ENCODE assay signal across 9 mouse cellular contexts in the genomic region with DNA sequence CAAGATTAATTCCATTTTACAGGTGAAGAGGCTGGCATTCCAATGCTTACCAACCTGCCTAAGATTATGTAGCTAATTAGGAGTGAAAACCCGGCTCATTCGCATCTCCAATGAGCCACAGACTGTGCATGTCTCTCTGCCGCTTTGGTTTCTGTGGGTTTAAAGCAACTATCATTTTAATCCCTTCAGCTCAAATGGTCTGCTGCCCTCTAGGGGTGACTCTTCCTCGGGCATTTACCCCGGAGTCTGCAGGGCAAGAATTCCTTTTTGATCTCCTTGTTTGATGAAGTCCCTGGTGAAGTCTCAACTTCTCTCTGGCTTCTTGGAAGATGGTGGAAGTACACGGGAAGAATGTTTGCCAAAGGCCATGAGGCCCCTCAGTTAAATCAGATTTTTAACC.
A peak's percentile ranks its signal among the peaks of the same experiment; 100 is the strongest.
DNase-seq lines count a peak whose midpoint lies in the region; ATAC-seq and TF ChIP-seq lines count a peak whose summit lies in the region.
"Had no signal": no experiment of that assay in that cellular context is flagged by ENCODE, and none has a peak within 500 bp of the region (broad histone marks: within the 10 kb centered on the region; RNA-seq: fewer than 3 reads in every experiment).

No protein-coding gene starts in this region.

- 33% methylated on average over 6 of the region's 6 CpGs for WGBS in lung, embryonic 14.5 days

- H3K4me3 ChIP-seq in testis, adult 2 months (ENCODE audit: control insufficient read depth, low read depth, low read length) = no peak overlapping the region
- H3K4me3 ChIP-seq in lung, embryonic 14.5 days (ENCODE audit: low read depth, low read length) = no peak overlapping the region
- H3K4me3 ChIP-seq: heart, embryonic 13.5 days; stomach, embryonic 15.5 days had no signal

- no peaks in the 10 kb centered on the region for H3K9me3 ChIP-seq in lung, embryonic 14.5 days (ENCODE audit: low read depth, low read length)
- H3K9me3 ChIP-seq: stomach, embryonic 15.5 days had no signal

- DNase-seq in testis, postnatal 14 days (ENCODE audit: low spot score) = no peak
- peak; percentile 70 for DNase-seq in adrenal gland, postnatal 25 days
- DNase-seq in layer of hippocampus, adult 11-12 months (ENCODE audit: low spot score) = peak; percentile 85
- DNase-seq in lung, embryonic 14.5 days = peak; percentile 87
- peak; percentile 62 for DNase-seq in right cerebral cortex, postnatal 4 days

- H3K36me3 ChIP-seq in testis, adult 2 months (ENCODE audit: control insufficient read depth, insufficient read depth, low read length) = no peaks in the 10 kb centered on the region
- H3K36me3 ChIP-seq in lung, embryonic 14.5 days (ENCODE audit: insufficient read depth) = no peaks in the 10 kb centered on the region
- H3K36me3 ChIP-seq: heart, embryonic 13.5 days; stomach, embryonic 15.5 days had no signal

- no peak overlapping the region for H3K27ac ChIP-seq in testis, adult 2 months (ENCODE audit: control insufficient read depth, insufficient read depth, low read depth, low read length)
- H3K27ac ChIP-seq in lung, embryonic 14.5 days (ENCODE audit: low read depth) = no peak overlapping the region
- H3K27ac ChIP-seq: heart, embryonic 13.5 days; stomach, embryonic 15.5 days had no signal

- ATAC-seq in frontal cortex, adult (ENCODE audit: low TSS enrichment) = peak; percentile 87
- ATAC-seq in lung, embryonic 14.5 days (ENCODE audit: insufficient read depth) = no peak

- no peak overlapping the region for H3K9ac ChIP-seq in lung, embryonic 14.5 days
- H3K9ac ChIP-seq: heart, embryonic 13.5 days; stomach, embryonic 15.5 days had no signal

- H3K4me1 ChIP-seq in testis, adult 2 months (ENCODE audit: control insufficient read depth, insufficient read depth, low read length) = no peaks in the 10 kb centered on the region
- H3K4me1 ChIP-seq in lung, embryonic 14.5 days (ENCODE audit: insufficient read depth) = peaks cover 8% of the 10 kb centered on the region
- H3K4me1 ChIP-seq: stomach, embryonic 15.5 days had no signal

- 0 out of 2 replicates have a peak, but pooled peaks have one; percentile 1 for TF ChIP-seq CTCF in testis, adult 2 months (IDR thresholded peaks at IDR 0.05; ENCODE audit: control insufficient read depth, insufficient read depth, insufficient replicate concordance, low read depth, low read length)
- TF ChIP-seq CTCF in lung, embryonic 14.5 days (IDR thresholded peaks at IDR 0.05; ENCODE audit: low read depth) = peak; percentile 73

- no peaks in the 10 kb centered on the region for H3K27me3 ChIP-seq in testis, adult 2 months (ENCODE audit: control insufficient read depth, insufficient read depth, low read length)
- no peaks in the 10 kb centered on the region for H3K27me3 ChIP-seq in lung, embryonic 14.5 days (ENCODE audit: insufficient read depth, low read length)
- H3K27me3 ChIP-seq: heart, embryonic 13.5 days; stomach, embryonic 15.5 days had no signal

- no peak for TF ChIP-seq POLR2A in testis, adult 2 months (IDR thresholded peaks at IDR 0.05; ENCODE audit: control insufficient read depth, low read depth, low read length)

- no peak overlapping the region for H3K4me2 ChIP-seq in lung, embryonic 14.5 days
- H3K4me2 ChIP-seq: heart, embryonic 13.5 days; stomach, embryonic 15.5 days had no signal
